Mouse (Mus musculus): ENCODE measurements around the gene Ptcd2.

The Ptcd2 gene

DNA sequence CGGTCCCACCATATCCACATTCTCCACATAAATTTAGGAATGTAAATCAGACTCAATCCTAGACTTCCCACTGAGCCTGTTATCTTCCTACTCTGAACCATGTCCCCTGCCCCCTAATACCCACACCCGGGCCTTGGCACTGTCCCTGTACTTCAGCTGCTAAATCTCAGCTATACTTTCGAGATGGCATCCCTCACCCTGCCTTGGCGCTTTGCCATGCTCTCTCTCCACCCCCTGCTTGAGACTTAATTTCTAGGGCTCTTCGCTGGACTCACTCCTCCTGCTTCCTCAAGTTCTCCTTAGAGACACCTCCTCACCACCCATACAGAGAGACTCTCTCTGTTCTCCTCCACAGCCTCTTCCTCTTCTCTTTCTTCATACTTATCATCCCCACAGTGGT lies 44.6 kb downstream of the Ptcd2 start:
- no peak for DNase-seq

DNA sequence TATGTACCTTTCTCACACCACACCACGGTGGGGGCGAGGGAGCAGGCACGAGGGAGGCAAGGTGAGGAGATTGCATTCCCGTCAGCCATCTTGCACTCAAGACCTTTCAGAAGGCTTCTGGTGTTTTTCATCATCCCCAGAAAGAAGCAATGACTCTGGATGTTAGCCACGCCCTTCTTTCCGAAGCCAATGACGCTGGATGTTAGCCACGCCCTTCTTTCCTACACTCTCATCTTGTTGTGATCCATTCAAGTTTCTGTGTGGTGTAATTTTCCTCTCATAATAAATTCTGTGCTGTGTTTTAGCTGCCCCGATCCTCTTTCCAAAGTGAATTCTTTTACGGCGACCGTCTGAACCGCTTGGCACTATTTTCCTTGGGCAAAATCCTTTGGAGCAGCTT lies 50.3 kb downstream of the Ptcd2 start:
- DNase-seq, result no peak

DNA sequence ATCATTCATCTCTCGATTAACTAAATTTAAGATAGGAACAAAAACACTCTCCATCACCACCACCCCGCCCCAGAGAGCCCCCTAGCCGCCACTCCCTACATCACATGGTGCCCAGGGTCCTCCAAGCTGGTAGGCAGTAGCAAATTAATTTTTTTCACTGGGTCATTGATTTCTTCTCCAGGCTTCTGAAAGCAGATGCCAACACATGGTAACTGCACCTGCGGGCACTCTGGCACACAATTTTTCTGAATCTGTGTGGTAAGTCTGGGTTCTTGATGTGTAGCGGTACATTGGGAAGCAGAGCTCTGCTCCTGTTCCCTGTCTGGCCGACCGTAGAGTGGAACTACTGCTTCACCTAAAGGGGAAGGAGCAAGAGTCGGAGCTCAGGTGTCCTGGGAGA lies 53.7 kb downstream of the Ptcd2 start:
- DNase-seq, result no peak

DNA sequence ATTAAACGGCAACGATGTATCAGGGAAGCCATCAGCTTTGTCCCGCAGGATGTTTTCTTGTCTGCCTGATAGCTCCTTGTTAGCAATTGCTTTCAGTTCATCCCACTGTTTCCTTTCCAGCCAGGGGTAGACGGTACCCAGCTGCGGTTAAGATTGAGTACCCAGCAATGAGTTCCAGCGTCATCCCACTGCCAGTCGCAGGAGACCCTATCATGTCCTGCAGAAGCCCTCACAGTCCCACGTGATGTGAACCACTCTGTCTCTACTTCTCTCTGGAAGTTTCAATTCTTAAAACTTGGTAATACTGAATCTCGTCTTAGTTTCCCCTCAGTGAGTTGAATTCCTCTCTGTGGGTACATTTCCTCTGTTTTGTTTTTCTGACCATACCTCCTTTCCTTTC lies 56.7 kb downstream of the Ptcd2 start:
- DNase-seq, result no peak

DNA sequence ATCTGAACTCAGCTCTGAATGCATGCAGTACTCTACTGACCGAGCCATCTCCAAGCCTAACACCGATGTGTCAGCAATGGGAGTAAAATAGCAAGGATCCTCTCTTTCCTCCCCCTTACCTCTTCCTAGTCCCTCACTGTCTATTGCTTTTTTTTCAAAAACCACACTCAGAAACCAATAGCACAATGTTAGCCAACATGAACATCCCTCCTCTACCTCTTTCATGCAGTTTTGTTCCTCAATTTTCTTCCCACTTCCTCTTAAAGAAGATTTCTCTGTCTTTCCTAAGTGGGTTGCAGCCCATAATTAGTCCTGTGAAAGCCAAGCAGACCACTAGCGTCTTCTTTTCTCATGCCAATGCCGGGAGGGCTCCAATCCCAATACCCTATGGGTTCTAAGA lies 57.3 kb downstream of the Ptcd2 start:
- DNase-seq, result no peak

DNA sequence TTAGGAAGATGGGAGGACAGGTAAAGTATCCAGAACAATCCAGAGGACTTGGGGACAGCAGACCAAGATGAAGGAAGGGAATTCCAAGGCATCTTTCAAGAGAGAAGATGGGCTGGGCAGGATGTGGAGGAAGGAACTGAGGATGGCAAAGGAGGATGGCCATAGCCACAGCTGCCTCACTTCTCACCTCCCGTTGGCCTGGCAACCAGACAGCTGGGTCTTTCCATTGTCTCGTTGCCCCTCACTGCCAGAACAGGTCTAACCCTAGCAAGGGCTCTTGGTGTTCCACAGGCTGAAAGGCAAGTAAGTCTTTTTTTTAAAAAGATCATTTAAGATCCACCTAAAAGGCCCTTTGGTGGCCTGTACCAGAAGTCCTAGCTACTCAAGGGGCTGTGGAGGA lies 59.3 kb downstream of the Ptcd2 start:
- DNase-seq, result no peak

DNA sequence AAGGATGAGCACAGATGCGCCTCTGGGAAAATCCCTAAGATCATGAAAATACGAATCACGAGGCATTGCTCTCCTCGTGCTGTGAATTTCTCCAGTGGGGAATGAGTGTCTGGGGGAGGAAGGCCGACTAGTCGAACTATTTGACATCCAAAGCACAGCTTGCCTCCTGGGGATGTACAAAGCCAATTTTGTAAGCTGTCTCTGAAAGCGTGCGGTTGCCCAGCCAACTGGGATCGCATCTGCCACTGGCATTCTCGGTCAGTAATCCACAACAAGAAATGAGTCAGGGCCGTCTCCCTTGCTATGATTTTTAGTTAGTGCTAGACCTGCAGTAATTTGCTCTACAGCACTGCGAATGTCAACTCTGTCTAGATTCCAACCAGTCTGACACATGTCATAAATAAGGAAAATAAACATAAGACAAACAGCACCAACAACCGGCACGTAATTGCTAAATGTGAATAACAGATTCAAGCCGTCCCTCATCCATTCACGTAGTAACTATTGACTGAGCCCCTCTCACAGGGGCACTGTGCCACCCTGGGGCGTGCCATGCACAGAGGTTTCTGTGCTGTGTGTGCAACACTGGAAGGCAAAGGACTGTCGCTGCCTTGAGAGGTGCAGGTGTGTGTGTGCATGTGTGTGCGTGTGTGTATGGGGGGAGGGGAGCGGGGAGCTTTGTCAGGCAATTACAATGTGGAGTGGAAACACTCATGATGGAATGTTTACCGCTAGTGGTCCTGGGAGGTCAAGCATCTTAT lies 59.9 kb downstream of the Ptcd2 start:
- DNase-seq, result no peak

DNA sequence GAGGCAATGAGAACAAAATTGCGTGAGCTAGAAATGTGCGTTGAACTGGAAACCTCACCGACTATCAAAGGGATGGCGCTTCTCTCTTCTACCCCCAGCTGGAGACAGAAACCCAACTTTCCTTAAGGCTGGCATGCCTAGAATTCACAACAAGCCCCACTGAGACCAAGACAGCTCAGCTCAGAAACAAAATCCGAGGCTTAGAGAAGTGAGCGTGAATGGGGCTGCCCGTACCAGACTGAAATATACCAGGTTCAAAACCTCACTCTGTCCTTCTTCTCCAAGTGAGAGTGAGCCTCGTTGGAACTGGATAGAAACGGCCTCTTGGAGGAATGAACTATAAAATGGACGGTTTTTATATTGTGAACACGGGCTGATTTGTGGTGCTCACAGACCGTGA lies 60.6 kb downstream of the Ptcd2 start:
- DNase-seq, result no peak

DNA sequence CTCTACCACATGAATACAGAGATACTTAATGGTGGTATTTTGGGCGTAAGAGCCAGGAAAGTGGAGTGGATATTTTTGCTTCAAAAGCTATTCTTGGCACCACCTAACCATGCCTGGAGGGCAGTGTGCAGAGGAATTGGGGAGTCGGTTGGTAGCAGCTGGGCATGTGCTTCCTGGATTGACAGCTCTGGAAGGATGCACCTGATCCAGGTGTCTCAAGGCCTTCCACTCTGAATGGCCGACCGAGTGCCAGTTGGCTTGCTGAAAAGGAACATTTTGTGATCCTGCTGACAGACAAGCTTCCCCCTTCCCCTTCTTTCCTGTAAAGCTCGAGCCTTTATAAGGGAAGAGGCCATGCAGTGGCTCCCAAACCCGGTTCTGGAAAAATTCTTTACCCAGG lies 61.5 kb downstream of the Ptcd2 start:
- no peak for DNase-seq

DNA sequence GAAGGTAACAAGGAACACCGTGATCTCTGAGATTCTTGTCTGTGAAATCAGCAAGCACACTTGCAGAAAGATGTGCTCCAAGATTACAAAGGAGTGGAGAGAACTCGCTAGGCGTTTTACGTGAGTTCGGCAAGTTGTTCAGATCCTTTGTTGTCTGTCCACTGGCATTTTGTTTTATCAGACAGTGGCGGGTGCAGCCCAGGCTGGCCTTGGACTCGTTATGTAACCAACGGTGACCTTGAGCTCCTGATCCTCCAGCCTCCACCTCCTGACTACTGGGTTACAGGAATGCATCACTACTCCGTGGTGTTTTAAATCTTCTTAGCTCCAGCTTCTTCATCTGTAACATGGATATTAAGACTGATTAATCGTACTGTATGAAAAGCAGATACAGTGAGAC lies 65.2 kb downstream of the Ptcd2 start:
- no peak for DNase-seq

DNA sequence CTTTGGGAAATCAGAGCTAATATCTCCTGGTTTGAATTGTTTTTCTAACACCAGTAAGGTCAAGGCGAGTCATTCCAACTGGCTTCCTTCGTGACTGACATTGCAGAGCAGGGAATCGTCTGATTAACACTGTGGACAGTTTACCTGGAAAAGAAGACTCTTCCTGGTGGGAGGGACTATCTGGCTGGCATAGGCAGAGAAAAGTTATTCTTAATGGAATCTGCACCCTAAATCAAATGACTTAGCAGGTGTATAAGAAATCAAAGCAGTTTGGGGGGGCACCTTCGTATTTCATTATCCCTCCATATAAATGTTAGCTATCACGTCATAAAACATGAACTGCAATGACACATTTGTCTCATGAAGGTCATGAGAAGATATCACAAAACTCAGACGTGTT lies 66.0 kb downstream of the Ptcd2 start:
- DNase-seq, result no peak

DNA sequence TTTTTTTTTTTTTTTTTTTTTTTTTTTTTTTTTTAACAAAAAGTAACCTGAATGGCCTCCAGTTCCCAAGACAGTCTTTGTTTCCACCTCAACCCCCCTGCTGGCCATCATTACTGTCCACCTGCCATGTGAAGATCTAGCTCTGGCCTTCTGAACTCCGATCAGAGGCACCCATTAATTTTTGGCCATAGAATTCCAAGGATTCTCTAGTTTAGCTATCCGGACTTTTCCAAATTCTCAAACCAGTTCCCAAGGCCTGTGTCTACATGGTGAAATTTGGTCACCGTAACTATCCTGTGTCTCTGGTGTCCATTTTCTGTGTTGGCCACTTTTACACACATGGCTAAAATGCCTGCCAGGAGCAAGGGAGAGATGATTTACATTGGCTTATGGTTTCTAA lies 67.0 kb downstream of the Ptcd2 start:
- no peak for DNase-seq

DNA sequence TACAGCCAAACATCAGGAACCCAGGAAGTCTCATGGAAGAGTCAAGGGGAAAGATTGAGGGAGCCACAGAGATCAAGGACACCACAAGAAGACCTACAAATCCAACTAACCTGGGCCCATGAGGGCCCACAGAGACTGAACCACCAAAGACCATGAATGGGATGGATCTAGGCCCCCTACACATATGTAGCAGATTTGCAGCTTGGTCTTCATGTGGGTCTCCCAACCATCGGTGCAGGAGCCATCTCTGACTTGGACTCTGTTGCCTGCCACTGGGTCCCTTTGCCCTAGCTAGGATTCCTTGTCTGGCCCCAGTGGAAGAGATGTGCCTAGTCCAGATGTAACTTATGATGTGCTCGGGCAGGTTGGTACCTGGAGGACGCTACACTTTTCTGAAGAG lies 72.5 kb downstream of the Ptcd2 start:
- DNase-seq, result no peak
